Mouse (Mus musculus): ENCODE results near the gene Fshb.

Gene Fshb

GRCm38 (mm10) chr2:107059556-107059955, at the start of gene Fshb:
Gene Fshb (minus strand): TSS chr2:107059656.
- no peak for DNase-seq (ENCODE audit: low spot score)

- no peak for DNase-seq (ENCODE audit: low spot score)
Measured at GRCm38 (mm10) chr2:107084256-107084655, 24.8 kb upstream of the Fshb start.

- peak; percentile 14 for DNase-seq (ENCODE audit: low spot score)
Measured at GRCm38 (mm10) chr2:107083071-107083885, 23.8 kb upstream of the Fshb start.

- no peak for DNase-seq (ENCODE audit: low spot score)
Measured at GRCm38 (mm10) chr2:107063260-107063659, 3.8 kb upstream of the Fshb start.

GRCm38 (mm10) chr2:107045955-107046354, 13.5 kb downstream of the Fshb start:
- no peak for DNase-seq (ENCODE audit: low spot score)

GRCm38 (mm10) chr2:107040816-107041215, 18.6 kb downstream of the Fshb start:
- no peak for DNase-seq (ENCODE audit: low spot score)

- DNase-seq (ENCODE audit: low spot score): no peak
Measured at GRCm38 (mm10) chr2:107035980-107036379, 23.5 kb downstream of the Fshb start.

GRCm38 (mm10) chr2:107024694-107025093, 34.8 kb downstream of the Fshb start:
- DNase-seq (ENCODE audit: low spot score): no peak

GRCm38 (mm10) chr2:107022713-107023112, 36.7 kb downstream of the Fshb start:
- DNase-seq (ENCODE audit: low spot score): no peak

- DNase-seq (ENCODE audit: low spot score): no peak
Measured at GRCm38 (mm10) chr2:107019331-107019730, 40.1 kb downstream of the Fshb start.

GRCm38 (mm10) chr2:107013161-107013560, 46.3 kb downstream of the Fshb start:
- no peak for DNase-seq (ENCODE audit: low spot score)

GRCm38 (mm10) chr2:107012318-107012717, 47.1 kb downstream of the Fshb start:
- DNase-seq (ENCODE audit: low spot score): no peak

- DNase-seq (ENCODE audit: low spot score): no peak
Measured at GRCm38 (mm10) chr2:107010160-107010559, 49.3 kb downstream of the Fshb start.

GRCm38 (mm10) chr2:107006378-107006777, 53.1 kb downstream of the Fshb start:
- no peak for DNase-seq (ENCODE audit: low spot score)

Measured in ovary, postnatal 36 days (tissue).